Mouse (Mus musculus) brain, embryonic 14.5 days (tissue): ENCODE measurements around the gene Srp68.

Source experiments
- CTCF ChIP-seq: fragments of 200-500 bp; IDR thresholded peaks from 2 replicates; pipeline ENCODE4 v1.5.1; 2012; ENCODE audit warnings: inconsistent platforms, mild to moderate bottlenecking, moderate library complexity, borderline replicate concordance; ENCODE audit not compliant: insufficient read depth, insufficient read length; ENCODE audit errors: extremely low read depth
- POLR2A ChIP-seq: fragments of 200-500 bp; IDR thresholded peaks from 2 replicates; pipeline ENCODE4 v1.6.1; 2012; ENCODE audit warnings: mild to moderate bottlenecking, inconsistent platforms, borderline replicate concordance; ENCODE audit not compliant: poor library complexity, insufficient read depth, insufficient read length, severe bottlenecking; ENCODE audit errors: extremely low read depth

DNA sequence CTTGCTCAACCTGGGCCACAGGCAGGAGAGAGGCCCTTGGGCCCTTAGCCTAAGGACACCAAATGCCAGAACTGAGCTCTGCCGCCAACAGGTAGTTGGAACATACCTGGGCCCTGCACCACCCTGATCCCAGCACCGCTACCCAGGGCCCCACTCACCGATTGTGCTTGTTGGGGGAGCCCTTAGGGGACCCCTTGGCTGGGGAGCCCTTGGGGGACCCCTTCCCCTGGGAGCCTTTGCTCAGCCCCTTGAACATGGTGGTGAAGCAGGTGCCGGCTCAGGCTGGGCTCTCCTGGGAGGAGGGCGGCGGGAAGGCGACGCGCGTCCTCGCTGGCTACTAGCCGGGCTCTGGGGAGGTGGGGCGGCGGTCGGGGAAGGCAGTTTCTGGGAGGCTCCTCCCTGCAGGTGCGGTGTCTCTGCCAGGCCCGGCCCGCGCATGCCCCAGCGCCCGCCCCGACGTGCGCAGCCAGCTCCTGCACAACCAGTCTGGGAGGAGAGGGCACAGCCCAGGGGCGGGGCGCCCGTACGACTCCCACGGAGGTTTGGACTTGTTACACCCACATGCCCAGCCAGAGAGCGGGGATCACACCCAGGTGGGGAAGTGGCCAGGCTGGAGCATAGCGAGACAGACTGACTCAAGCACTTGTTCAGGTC is 36.1 kb downstream of the Srp68 start, which contains the start of gene Evpl:
- TF ChIP-seq CTCF (no peak), POLR2A (no peak)
